Mouse (Mus musculus): ENCODE data around the gene Ubtf.

Ubtf gene

GRCm38 (mm10) chr11:102263211-102263610 lies 56.3 kb downstream of the Ubtf start:
- no peak for DNase-seq (ENCODE audit: low read depth)

- DNase-seq (ENCODE audit: low read depth): no peak
Observed at GRCm38 (mm10) chr11:102258521-102258920, 61.0 kb downstream of the Ubtf start.

GRCm38 (mm10) chr11:102258095-102258494 lies 61.4 kb downstream of the Ubtf start:
- no peak for DNase-seq (ENCODE audit: low read depth)

GRCm38 (mm10) chr11:102257514-102257913 lies 62.0 kb downstream of the Ubtf start:
- no peak for DNase-seq (ENCODE audit: low read depth)
